Mouse (Mus musculus) cerebellum, adult 2 months (tissue): Measurements from ENCODE around the gene Idh1.

ENCODE experiments used
- CTCF ChIP-seq: fragments of 200-500 bp; IDR thresholded peaks from 2 replicates; pipeline ENCODE4 v1.5.1; 2011; ENCODE audit warnings: low read depth, mild to moderate bottlenecking, control low read depth, low read length, moderate library complexity, borderline replicate concordance; ENCODE audit not compliant: insufficient read depth
- POLR2A ChIP-seq: fragments of 200-500 bp; IDR thresholded peaks from 2 replicates; pipeline ENCODE4 v1.6.1; 2011; ENCODE audit warnings: low read length, control low read depth, borderline replicate concordance; ENCODE audit not compliant: insufficient read depth

GRCm38 (mm10) chr1:65147971-65148370 lies 38.3 kb downstream of the Idh1 start:
- no peak for TF ChIP-seq POLR2A
- TF ChIP-seq CTCF = no peak
